Comparison of ENCODE assay signal across 13 mouse cellular contexts in genomic region chr8:126221631-126222030, GRCm38 (mm10).
DNase-seq lines count a peak whose midpoint lies in the region; ATAC-seq and TF ChIP-seq lines count a peak whose summit lies in the region.
"Had no signal": no experiment of that assay in that cellular context is flagged by ENCODE, and none has a peak within 500 bp of the region (broad histone marks: within the 10 kb centered on the region; RNA-seq: fewer than 3 reads in every experiment).

No protein-coding gene starts in this region.

- no peaks in the 10 kb centered on the region for H3K36me3 ChIP-seq in liver, postnatal 0 days (replicated peaks; ENCODE audit: insufficient read depth, low read length)
- H3K36me3 ChIP-seq in liver, embryonic 12.5 days: no peaks in the 10 kb centered on the region
- no peaks in the 10 kb centered on the region for H3K36me3 ChIP-seq in ES-E14 (ENCODE audit: control insufficient read depth, insufficient read depth, low read length, poor library complexity, severe bottlenecking)
- H3K36me3 ChIP-seq: embryonic facial prominence, embryonic 15.5 days; liver, embryonic 13.5 days; midbrain, embryonic 10.5 days had no signal

- no peak for TF ChIP-seq EP300 in liver, postnatal 0 days (IDR thresholded peaks at IDR 0.05; ENCODE audit: low read depth)

- no peak overlapping the region for H3K4me3 ChIP-seq in gastrocnemius, adult 2 months
- no peak overlapping the region for H3K4me3 ChIP-seq in liver, postnatal 0 days (ENCODE audit: low read depth, low read length)
- H3K4me3 ChIP-seq in liver, embryonic 12.5 days: no peak overlapping the region
- no peak overlapping the region for H3K4me3 ChIP-seq in ES-E14 (ENCODE audit: insufficient read depth in 1 of 2, low read depth in 1 of 2, low read length in 2 of 2, poor library complexity in 1 of 2, severe bottlenecking in 1 of 2)
- H3K4me3 ChIP-seq: embryonic facial prominence, embryonic 15.5 days; liver, embryonic 13.5 days; midbrain, embryonic 10.5 days had no signal

- intact Hi-C loops in gastrocnemius, adult 2 months (cut with DNase I): no loop called here
- intact Hi-C loops in gastrocnemius, postnatal 14 days (cut with DNase I; ENCODE audit: low total_unique reads): no loop called here

- H3K9ac ChIP-seq in liver, postnatal 0 days (replicated peaks): no peak overlapping the region
- no peak overlapping the region for H3K9ac ChIP-seq in liver, embryonic 12.5 days
- no peak overlapping the region for H3K9ac ChIP-seq in ES-E14 (ENCODE audit: insufficient read depth, low read depth, low read length, poor library complexity, severe bottlenecking)
- H3K9ac ChIP-seq: embryonic facial prominence, embryonic 15.5 days; liver, embryonic 13.5 days had no signal

- H3K27me3 ChIP-seq in liver, postnatal 0 days (ENCODE audit: insufficient read depth, low read length): no peaks in the 10 kb centered on the region
- H3K27me3 ChIP-seq in liver, embryonic 12.5 days (replicated peaks): no peaks in the 10 kb centered on the region
- H3K27me3 ChIP-seq: embryonic facial prominence, embryonic 15.5 days; liver, embryonic 13.5 days had no signal

- no peak overlapping the region for H3K27ac ChIP-seq in gastrocnemius, adult 2 months
- H3K27ac ChIP-seq in liver, postnatal 0 days (ENCODE audit: low read depth): no peak overlapping the region
- H3K27ac ChIP-seq in liver, embryonic 12.5 days: no peak overlapping the region
- H3K27ac ChIP-seq in ES-E14 (ENCODE audit: insufficient read depth, low read depth, low read length, poor library complexity, severe bottlenecking): no peak overlapping the region
- H3K27ac ChIP-seq: embryonic facial prominence, embryonic 15.5 days; liver, embryonic 13.5 days; midbrain, embryonic 10.5 days had no signal

- H3K4me2 ChIP-seq in liver, postnatal 0 days (ENCODE audit: low read depth, low read length): no peak overlapping the region
- no peak overlapping the region for H3K4me2 ChIP-seq in liver, embryonic 12.5 days
- H3K4me2 ChIP-seq: embryonic facial prominence, embryonic 15.5 days; liver, embryonic 13.5 days had no signal

- ATAC-seq in liver, postnatal 0 days: no peak
- ATAC-seq in liver, embryonic 12.5 days: no peak
- peak; percentile 35; the same call in 1 of the 2 replicates for ATAC-seq in granulocyte monocyte progenitor cell, adult 5-6 weeks (replicated peaks; ENCODE audit: poor library complexity, severe bottlenecking)

- in situ Hi-C loops in ES-E14 (cut with MboI; ENCODE audit: low sequenced_read_pairs in 2 of 2, unreplicated experiment in 2 of 2): no loop called here

- no peaks in the 10 kb centered on the region for H3K9me3 ChIP-seq in liver, postnatal 0 days (ENCODE audit: low read length)
- H3K9me3 ChIP-seq in liver, embryonic 12.5 days (replicated peaks): no peaks in the 10 kb centered on the region
- H3K9me3 ChIP-seq in ES-E14 (ENCODE audit: control insufficient read depth, insufficient read depth, low read depth, low read length): no peaks in the 10 kb centered on the region
- H3K9me3 ChIP-seq: embryonic facial prominence, embryonic 15.5 days; liver, embryonic 13.5 days; midbrain, embryonic 10.5 days had no signal

- DNase-seq in gastrocnemius, adult 2 months: no peak
- DNase-seq in gastrocnemius, postnatal 14 days: no peak
- no peak for DNase-seq in liver, postnatal 0 days
- peak; percentile 13 for DNase-seq in ES-E14 (ENCODE audit: low read depth, low spot score)
- no peak for DNase-seq in adrenal gland, postnatal 10 days
- DNase-seq in adrenal gland, postnatal 4 days (ENCODE audit: low spot score in 2 of 2): no peak
- DNase-seq: cerebellum, adult 8-10 months; heart, postnatal 10 days; liver, embryonic 13.5 days had no signal

- peak; percentile 25; the same call in 1 of the 2 replicates for TF ChIP-seq CTCF in gastrocnemius, adult 2 months (IDR thresholded peaks at IDR 0.05)
- TF ChIP-seq CTCF in liver, postnatal 0 days (IDR thresholded peaks at IDR 0.05; ENCODE audit: low read depth): peak; percentile 25; the same call in 1 of the 2 replicates

- no peaks in the 10 kb centered on the region for H3K4me1 ChIP-seq in liver, postnatal 0 days (ENCODE audit: insufficient read depth)
- H3K4me1 ChIP-seq in liver, embryonic 12.5 days: no peaks in the 10 kb centered on the region
- no peaks in the 10 kb centered on the region for H3K4me1 ChIP-seq in ES-E14 (ENCODE audit: control insufficient read depth in 2 of 2, insufficient read depth in 2 of 2, low read length in 2 of 2, poor library complexity in 1 of 2)
- H3K4me1 ChIP-seq: embryonic facial prominence, embryonic 15.5 days; liver, embryonic 13.5 days; midbrain, embryonic 10.5 days had no signal

- WGBS in liver, postnatal 0 days (ENCODE audit: insufficient replicate concordance): 47% methylated on average over 1 of the region's 1 CpGs
- WGBS in liver, embryonic 12.5 days (ENCODE audit: insufficient replicate concordance): 72% methylated on average over 1 of the region's 1 CpGs

TF ChIP-seq in ES-E14, 5 proteins besides CTCF, POLR2A, EP300 and RAD21:
- TF ChIP-seq ZNF384 (IDR thresholded peaks at IDR 0.05; ENCODE audit: low read depth, low read length) (no peak), HCFC1 (IDR thresholded peaks at IDR 0.05; ENCODE audit: borderline replicate concordance, insufficient read depth, low read length) (no peak), ZC3H11A (IDR thresholded peaks at IDR 0.05; ENCODE audit: borderline replicate concordance, low read depth, low read length) (no peak), MAFK (IDR thresholded peaks at IDR 0.05; ENCODE audit: insufficient read depth, low read depth, low read length) (no peak), CHD2 (IDR thresholded peaks at IDR 0.05; ENCODE audit: low read depth, low read length) (no peak)
